Mouse (Mus musculus): ENCODE measurements around the gene Sephs2.

DNA sequence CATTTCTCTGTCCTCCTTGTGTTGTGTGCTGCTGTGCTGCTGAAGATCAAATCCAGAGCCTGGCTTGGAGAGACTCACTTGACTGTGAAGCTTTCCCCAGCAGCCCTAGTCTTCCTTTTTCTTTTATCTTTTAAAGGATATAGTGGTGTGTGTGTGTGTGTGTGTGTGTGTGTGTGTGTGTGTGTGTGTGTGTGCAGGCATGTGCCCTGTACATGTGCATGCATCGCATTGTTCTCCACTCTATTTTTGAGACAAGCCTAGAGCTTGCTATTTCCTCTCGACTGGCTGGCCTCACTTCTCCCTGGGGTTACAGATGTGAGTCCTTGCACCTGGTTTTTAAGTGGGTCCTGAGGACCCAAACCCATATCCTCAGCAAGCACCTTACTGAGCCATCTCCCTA, 8.3 kb upstream of the Sephs2 start:
- TF ChIP-seq CTCF (IDR thresholded peaks at IDR 0.05; ENCODE audit: extremely low read depth, insufficient read depth, insufficient read length, insufficient replicate concordance), result no peak
- TF ChIP-seq POLR2A (IDR thresholded peaks at IDR 0.05; ENCODE audit: low read depth, low read length), result no peak
